Mouse (Mus musculus) CH12.LX (cell line): ENCODE data around the gene Cryz.

Source experiments
- CTCF ChIP-seq, 2 experiments: IDR thresholded peaks in 1 of 2; conservative IDR thresholded peaks in 1 of 2; 2 replicates each; pipeline ENCODE4 v1.5.1; 2011 to 2012; ENCODE audit warnings: low read depth in 2 of 2, low read length in 2 of 2, improper control_type of control experiment in 1 of 2, inconsistent platforms in 1 of 2, mild to moderate bottlenecking in 1 of 2, moderate library complexity in 1 of 2
- MAZ ChIP-seq: IDR thresholded peaks from 2 replicates; pipeline ENCODE4 v1.6.1; 2012; ENCODE audit warnings: low read depth, mild to moderate bottlenecking, inconsistent platforms, low read length, improper control_type of control experiment, moderate library complexity
- MEF2A ChIP-seq: IDR thresholded peaks from 2 replicates; pipeline ENCODE4 v1.6.1; 2014; ENCODE audit warnings: low read depth, mild to moderate bottlenecking, inconsistent platforms, low read length, improper control_type of control experiment, borderline replicate concordance

GRCm38 (mm10) chr3:154551035-154551411, 45.5 kb upstream of the Cryz start:
- TF ChIP-seq MAZ (no peak), CTCF (conservative IDR thresholded peaks at IDR 0.05 in 1 of 2, IDR thresholded peaks at IDR 0.05 in 1 of 2; ENCODE audit: low read depth in 2 of 2, low read length in 2 of 2) (no peak), MEF2A (no peak)
